Mouse (Mus musculus) C2C12 (cell line): ENCODE measurements around the gene Ssbp3. TPM values are rescaled to one million over a fixed set of nuclear protein-coding genes. Genes with fewer than 3 reads are reported as not detected.

Experiments
- H3K27me3 ChIP-seq: one replicate; pipeline ENCODE4 v1.6.1; 2011; ENCODE audit not compliant: control insufficient read depth, insufficient read depth, insufficient read length
- H3K36me3 ChIP-seq: one replicate; pipeline ENCODE4 v1.6.1; 2011; ENCODE audit not compliant: control insufficient read depth, insufficient read depth
- H3K4me3 ChIP-seq: one replicate; pipeline ENCODE4 v1.5.1; 2011; ENCODE audit warnings: mild to moderate bottlenecking, control low read depth; ENCODE audit not compliant: poor library complexity, insufficient read depth, severe bottlenecking
- H3K79me2 ChIP-seq: one replicate; pipeline ENCODE4 v1.6.1; 2011; ENCODE audit not compliant: control insufficient read depth, insufficient read depth
- H3K79me3 ChIP-seq: one replicate; pipeline ENCODE4 v1.6.1; 2011; ENCODE audit warnings: low read depth, control low read depth
- H3ac ChIP-seq: one replicate; pipeline ENCODE3; 2011; ENCODE audit warnings: low read depth; ENCODE audit not compliant: control insufficient read depth, insufficient read length
- CEBPB ChIP-seq: IDR thresholded peaks from one replicate; pipeline ENCODE4 v1.6.1; 2011; ENCODE audit warnings: low read depth, mild to moderate bottlenecking, control low read depth, moderate library complexity
- CTCF ChIP-seq: IDR thresholded peaks from one replicate; pipeline ENCODE4 v1.5.1; 2011; ENCODE audit not compliant: control insufficient read depth, insufficient read depth, insufficient read length
- FOSL1 ChIP-seq: IDR thresholded peaks from one replicate; pipeline ENCODE4 v1.8.0; 2011; ENCODE audit warnings: mild to moderate bottlenecking, low read length; ENCODE audit not compliant: poor library complexity, insufficient read depth, severe bottlenecking
- MAX ChIP-seq: IDR thresholded peaks from one replicate; pipeline ENCODE4 v1.6.1; 2011; ENCODE audit warnings: mild to moderate bottlenecking, control low read depth
- MYOD1 ChIP-seq: IDR thresholded peaks from one replicate; pipeline ENCODE4 v1.6.1; 2011; ENCODE audit warnings: low read depth; ENCODE audit not compliant: control insufficient read depth, insufficient read length
- MYOG ChIP-seq: IDR thresholded peaks from one replicate; pipeline ENCODE4 v1.6.1; 2011; ENCODE audit not compliant: control insufficient read depth, insufficient read length; ENCODE audit errors: extremely low read depth
- USF1 ChIP-seq: IDR thresholded peaks from one replicate; pipeline ENCODE4 v1.6.1; 2011; ENCODE audit warnings: low read depth, mild to moderate bottlenecking, control low read depth, moderate library complexity
- polyA plus RNA-seq: library from polyadenylated mRNA; unstranded; fragments of >200 nt; fragmentation: generic; extraction: Trizol; gene quantifications from one replicate; pipeline ENCODE4 v1.2.1, GENCODE M21; 2012; ENCODE audit warnings: missing spikeins

Ssbp3 gene
- polyA plus RNA-seq, 1 experiment: 74.7 TPM

- Histone ChIP-seq H3K36me3 (peaks cover 16% of the 10 kb centered on the region), H3ac (no peak overlapping the region), H3K4me3 (no peak overlapping the region), H3K79me2 (peaks cover 8% of the 10 kb centered on the region), H3K27me3 (no peaks in the 10 kb centered on the region), H3K79me3 (peaks cover 2% of the 10 kb centered on the region)
- TF ChIP-seq CEBPB (no peak), MAX (no peak), FOSL1 (no peak), MYOG (no peak), MYOD1 (no peak), CTCF (no peak), USF1 (no peak)
Measured at GRCm38 (mm10) chr4:107025369-107025768, 114.9 kb downstream of the Ssbp3 start.

- TF ChIP-seq MYOD1 (no peak), MAX (no peak), FOSL1 (no peak), MYOG (no peak), USF1 (no peak), CEBPB (no peak), CTCF (no peak)
- H3K36me3 ChIP-seq: peaks cover 20% of the 10 kb centered on the region
- no peaks in the 10 kb centered on the region for H3K27me3 ChIP-seq
- no peak overlapping the region for H3ac ChIP-seq
- peaks cover 2% of the 10 kb centered on the region for H3K79me3 ChIP-seq
- no peaks in the 10 kb centered on the region for H3K79me2 ChIP-seq
- H3K4me3 ChIP-seq: no peak overlapping the region
Measured at GRCm38 (mm10) chr4:107026451-107026850, 116.0 kb downstream of the Ssbp3 start.

GRCm38 (mm10) chr4:107035689-107036088 is 125.2 kb downstream of the Ssbp3 start:
- Histone ChIP-seq H3K79me3 (no peaks in the 10 kb centered on the region), H3K79me2 (no peaks in the 10 kb centered on the region), H3K4me3 (no peak overlapping the region), H3ac (no peak overlapping the region), H3K27me3 (no peaks in the 10 kb centered on the region), H3K36me3 (peaks cover 40% of the 10 kb centered on the region)
- TF ChIP-seq USF1 (no peak), FOSL1 (no peak), CTCF (no peak), MAX (no peak), MYOG (no peak), MYOD1 (no peak), CEBPB (no peak)

- Histone ChIP-seq H3ac (no peak overlapping the region), H3K27me3 (no peaks in the 10 kb centered on the region), H3K79me3 (no peaks in the 10 kb centered on the region), H3K36me3 (peaks cover 44% of the 10 kb centered on the region), H3K4me3 (no peak overlapping the region), H3K79me2 (no peaks in the 10 kb centered on the region)
- no peak for TF ChIP-seq FOSL1
- TF ChIP-seq MYOG: no peak
- no peak for TF ChIP-seq CEBPB
- TF ChIP-seq MYOD1: no peak
Measured at GRCm38 (mm10) chr4:107036985-107037384, 126.5 kb downstream of the Ssbp3 start.

GRCm38 (mm10) chr4:107038303-107038702 is 127.8 kb downstream of the Ssbp3 start:
- H3K4me3 ChIP-seq: no peak overlapping the region
- H3K27me3 ChIP-seq: no peaks in the 10 kb centered on the region
- no peak for TF ChIP-seq USF1
- no peak for TF ChIP-seq MYOG
- no peak for TF ChIP-seq FOSL1
- TF ChIP-seq MYOD1: no peak
- no peak for TF ChIP-seq CEBPB
- no peak for TF ChIP-seq CTCF
- H3K36me3 ChIP-seq: peaks cover 43% of the 10 kb centered on the region
- no peak overlapping the region for H3ac ChIP-seq
- no peaks in the 10 kb centered on the region for H3K79me2 ChIP-seq
- no peaks in the 10 kb centered on the region for H3K79me3 ChIP-seq

- Histone ChIP-seq H3K36me3 (peaks cover 47% of the 10 kb centered on the region), H3K4me3 (no peak overlapping the region), H3K79me3 (no peaks in the 10 kb centered on the region), H3ac (no peak overlapping the region), H3K27me3 (no peaks in the 10 kb centered on the region), H3K79me2 (no peaks in the 10 kb centered on the region)
- TF ChIP-seq FOSL1 (no peak), USF1 (no peak), CTCF (no peak), MYOD1 (no peak)
Measured at GRCm38 (mm10) chr4:107039270-107039669, 128.8 kb downstream of the Ssbp3 start.
